Mouse (Mus musculus) CH12.LX (cell line): ENCODE results near the gene Aph1a. TPM values are rescaled to one million over a fixed set of nuclear protein-coding genes. Genes with fewer than 3 reads are reported as not detected.

Source experiments
- DNase-seq: peaks from one replicate; pipeline ENCODE4 v3.0.0-alpha.2; 2013; ENCODE audit errors: extremely low read depth
- H3K27ac ChIP-seq: 2 replicates; pipeline ENCODE4 v1.5.1; 2012; ENCODE audit warnings: low read depth, mild to moderate bottlenecking, control low read depth, moderate library complexity; ENCODE audit not compliant: insufficient read depth
- H3K27me3 ChIP-seq: replicated peaks from 2 replicates; pipeline ENCODE3; 2012; ENCODE audit warnings: inconsistent platforms
- H3K36me3 ChIP-seq, 2 experiments: replicated peaks in 1 of 2; 2 replicates each; pipeline versions ENCODE3 to v1.6.1; 2012; ENCODE audit warnings: inconsistent platforms in 1 of 2, low read length in 1 of 2, mild to moderate bottlenecking in 1 of 2, mixed read lengths in 1 of 2, moderate library complexity in 1 of 2; ENCODE audit not compliant: control insufficient read depth in 1 of 2, insufficient read depth in 1 of 2
- H3K4me1 ChIP-seq, 2 experiments: 2 replicates each; pipeline ENCODE4 v1.6.1; 2012; ENCODE audit warnings: inconsistent platforms in 1 of 2, moderate library complexity in 1 of 2; ENCODE audit not compliant: insufficient read depth in 2 of 2, control insufficient read depth in 1 of 2
- H3K4me2 ChIP-seq: 2 replicates; pipeline ENCODE4 v1.6.1; 2012; ENCODE audit warnings: low read depth, mild to moderate bottlenecking, control low read depth; ENCODE audit not compliant: poor library complexity, insufficient read depth, severe bottlenecking
- H3K4me3 ChIP-seq, 3 experiments: fragments of 150-350 bp in 1 of 3; sonication (generic) in 1 of 3; replicated peaks in 1 of 3; 2 replicates each; pipeline versions ENCODE3 to v1.5.1; 2011 to 2012; ENCODE audit warnings: low read depth in 2 of 3, low read length in 2 of 3, mild to moderate bottlenecking in 2 of 3, moderate library complexity in 2 of 3, control low read depth in 1 of 3, improper control_type of control experiment in 1 of 3, inconsistent platforms in 1 of 3, mixed read lengths in 1 of 3; ENCODE audit not compliant: poor library complexity in 1 of 3
- H3K79me2 ChIP-seq: replicated peaks from 2 replicates; pipeline ENCODE4 v1.6.1; 2012; ENCODE audit warnings: mild to moderate bottlenecking, moderate library complexity; ENCODE audit not compliant: control insufficient read depth, poor library complexity, insufficient read depth, severe bottlenecking; ENCODE audit errors: extremely low read depth
- H3K9ac ChIP-seq: 2 replicates; pipeline ENCODE4 v1.6.1; 2012; ENCODE audit warnings: low read depth, mild to moderate bottlenecking, control low read depth, moderate library complexity; ENCODE audit not compliant: insufficient read depth
- H3K9me3 ChIP-seq: replicated peaks from 2 replicates; pipeline ENCODE3; 2012; ENCODE audit warnings: low read length, inconsistent platforms, mixed read lengths
- BHLHE40 ChIP-seq: IDR thresholded peaks from 2 replicates; pipeline ENCODE4 v1.6.1; 2011; ENCODE audit warnings: mild to moderate bottlenecking, low read depth, low read length, improper control_type of control experiment
- CTCF ChIP-seq, 2 experiments: IDR thresholded peaks in 1 of 2; conservative IDR thresholded peaks in 1 of 2; 2 replicates each; pipeline ENCODE4 v1.5.1; 2011 to 2012; ENCODE audit warnings: low read depth in 2 of 2, low read length in 2 of 2, improper control_type of control experiment in 1 of 2, inconsistent platforms in 1 of 2, mild to moderate bottlenecking in 1 of 2, moderate library complexity in 1 of 2
- ELF1 ChIP-seq: IDR thresholded peaks from 2 replicates; pipeline ENCODE4 v1.6.1; 2014; ENCODE audit warnings: low read depth, mild to moderate bottlenecking, inconsistent platforms, low read length, improper control_type of control experiment
- HCFC1 ChIP-seq: IDR thresholded peaks from 2 replicates; pipeline ENCODE4 v1.6.1; 2012; ENCODE audit warnings: low read depth, mild to moderate bottlenecking, inconsistent platforms, low read length, improper control_type of control experiment
- IRF4 ChIP-seq: IDR thresholded peaks from 2 replicates; pipeline ENCODE4 v1.6.1; 2014; ENCODE audit warnings: low read depth, mild to moderate bottlenecking, inconsistent platforms, low read length, improper control_type of control experiment
- JUND ChIP-seq: conservative IDR thresholded peaks from 2 replicates; pipeline ENCODE4 v1.6.1; 2011; ENCODE audit warnings: low read depth, low read length, improper control_type of control experiment
- KAT2A ChIP-seq: IDR thresholded peaks from 2 replicates; pipeline ENCODE4 v1.6.1; 2012; ENCODE audit warnings: low read length, improper control_type of control experiment, inconsistent platforms; ENCODE audit not compliant: insufficient replicate concordance
- MAX ChIP-seq: IDR thresholded peaks from 2 replicates; pipeline ENCODE4 v1.6.1; 2011; ENCODE audit warnings: low read length, improper control_type of control experiment
- NELFE ChIP-seq: IDR thresholded peaks from 2 replicates; pipeline ENCODE4 v1.6.1; 2011; ENCODE audit warnings: low read depth, low read length, improper control_type of control experiment
- NRF1 ChIP-seq: IDR thresholded peaks from 2 replicates; pipeline ENCODE4 v1.6.1; 2014; ENCODE audit warnings: low read depth, mild to moderate bottlenecking, inconsistent platforms, low read length, improper control_type of control experiment, moderate library complexity
- TBP ChIP-seq: conservative IDR thresholded peaks from 2 replicates; pipeline ENCODE4 v1.6.1; 2011; ENCODE audit warnings: low read depth, low read length, improper control_type of control experiment
- USF1 ChIP-seq: IDR thresholded peaks from 2 replicates; pipeline ENCODE4 v1.6.1; 2014; ENCODE audit warnings: low read depth, mild to moderate bottlenecking, inconsistent platforms, low read length, improper control_type of control experiment
- ZC3H11A ChIP-seq: IDR thresholded peaks from 2 replicates; pipeline ENCODE4 v1.6.1; 2012; ENCODE audit warnings: low read depth, mild to moderate bottlenecking, inconsistent platforms, low read length, improper control_type of control experiment
- ZKSCAN1 ChIP-seq: IDR thresholded peaks from 2 replicates; pipeline ENCODE4 v1.6.1; 2012; ENCODE audit warnings: low read depth, inconsistent platforms, low read length, improper control_type of control experiment, borderline replicate concordance
- ZMIZ1 ChIP-seq: IDR thresholded peaks from 2 replicates; pipeline ENCODE4 v1.6.1; 2012; ENCODE audit warnings: low read depth, mild to moderate bottlenecking, inconsistent platforms, low read length, improper control_type of control experiment
- dilution Hi-C: fragments of 300-500 bp; cut with MboI; formaldehyde crosslinking; loops from 2 replicates; pipeline ENCODE4 v1.14.3; 2020; ENCODE audit warnings: low sequenced_read_pairs; ENCODE audit not compliant: extremely low pct_unique_long_range_greater_than_20kb, extremely low pct_ligation_motif_present
- in situ Hi-C: fragments of 300-500 bp; cut with MboI; formaldehyde crosslinking; loops from 3 replicates; pipeline ENCODE4 v1.14.3; 2019; ENCODE audit warnings: low sequenced_read_pairs, low pct_ligation_motif_present, low pct_unique_long_range_greater_than_20kb, mixed read lengths
- polyA plus RNA-seq: library from polyadenylated mRNA; unstranded; fragments of >175 nt; gene quantifications from 2 replicates; pipeline ENCODE4 v1.2.1, GENCODE M21; 2012; ENCODE audit warnings: low read depth; ENCODE audit not compliant: insufficient read length
- total RNA-seq, 2 experiments: library from RNA; depleted of rRNA; stranded (reverse); fragments of 300-350 nt in 1 of 2; fragments of >200 nt in 1 of 2; gene quantifications; 2 replicates each; pipeline ENCODE4 v1.2.3; 2012 to 2014

Gene Aph1a
- total and polyA plus RNA-seq, 3 experiments = 46.6 to 69.4 (median 59.9) TPM

DNA sequence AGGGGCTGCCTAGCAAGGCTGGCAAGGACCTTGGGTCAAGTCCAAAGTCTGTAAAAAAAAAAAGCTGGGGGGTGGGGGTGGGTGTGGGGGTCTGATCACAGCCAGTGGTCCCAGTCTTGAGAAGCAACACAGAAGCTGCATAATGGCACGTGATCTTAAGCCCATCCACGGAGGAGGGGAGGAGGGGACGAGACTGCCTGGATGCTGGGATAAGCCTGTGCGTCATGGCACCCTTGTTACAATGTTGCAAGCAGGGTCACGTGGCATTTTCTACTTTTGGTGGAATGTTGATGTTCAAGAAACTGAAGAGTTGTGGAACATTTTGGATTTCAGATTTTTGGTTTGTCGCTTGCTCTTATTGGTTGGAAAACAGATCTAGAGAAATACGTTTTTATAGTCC, 49.5 kb downstream of the Aph1a start:
- no peaks in the 10 kb centered on the region for H3K9me3 ChIP-seq
- no peaks in the 10 kb centered on the region for H3K27me3 ChIP-seq
- H3K9ac ChIP-seq = no peak overlapping the region
- peaks cover 2 to 29% of the 10 kb centered on the region in 2 experiments; a peak in 3 of 4 replicates for H3K4me1 ChIP-seq
- H3K27ac ChIP-seq = no peak overlapping the region
- peaks cover 69 to 92% of the 10 kb centered on the region in 2 experiments for H3K36me3 ChIP-seq
- H3K79me2 ChIP-seq = peaks cover 24% of the 10 kb centered on the region
- TF ChIP-seq HCFC1 (no peak), MAX (no peak), IRF4 (no peak), ZC3H11A (no peak), CTCF (conservative IDR thresholded peaks at IDR 0.05 in 1 of 2, IDR thresholded peaks at IDR 0.05 in 1 of 2; ENCODE audit: low read depth in 2 of 2, low read length in 2 of 2) (no peak), ZMIZ1 (no peak), TBP (no peak), USF1 (no peak), NELFE (no peak), ELF1 (no peak)
- no peak overlapping the region for H3K4me3 ChIP-seq
- no peak overlapping the region for H3K4me2 ChIP-seq
- DNase-seq = no peak
- dilution Hi-C loops (no loop called here), in situ Hi-C loops (no loop called here)

DNA sequence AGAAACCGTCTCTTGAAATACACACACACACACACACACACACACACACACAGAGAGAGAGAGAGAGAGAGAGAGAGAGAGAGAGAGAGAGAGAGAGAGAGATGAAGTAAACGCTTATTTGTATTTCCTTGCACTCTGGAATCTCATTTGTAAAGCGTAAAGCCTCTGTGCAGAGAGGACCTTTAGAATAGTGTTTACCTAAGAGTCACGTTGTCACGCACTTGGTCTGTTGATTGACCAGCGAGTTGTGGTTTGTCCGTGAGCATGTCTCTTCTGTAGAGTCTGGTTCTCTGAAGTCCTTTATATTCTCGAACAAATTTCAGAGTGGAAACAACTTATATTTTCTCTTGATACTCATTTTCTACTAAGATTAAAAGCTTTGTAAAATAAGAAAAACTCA, 51.0 kb downstream of the Aph1a start:
- Histone ChIP-seq H3K4me3 (no peak overlapping the region), H3K79me2 (peaks cover 16% of the 10 kb centered on the region), H3K4me1 (peaks cover 2 to 29% of the 10 kb centered on the region in 2 experiments; a peak in 3 of 4 replicates), H3K27me3 (no peaks in the 10 kb centered on the region), H3K4me2 (no peak overlapping the region), H3K9ac (no peak overlapping the region), H3K27ac (no peak overlapping the region), H3K36me3 (peaks cover 55 to 86% of the 10 kb centered on the region in 2 experiments), H3K9me3 (no peaks in the 10 kb centered on the region)
- TF ChIP-seq JUND (no peak), IRF4 (no peak), BHLHE40 (no peak)
- DNase-seq = no peak
- dilution Hi-C loops = no loop called here
- in situ Hi-C loops = no loop called here

DNA sequence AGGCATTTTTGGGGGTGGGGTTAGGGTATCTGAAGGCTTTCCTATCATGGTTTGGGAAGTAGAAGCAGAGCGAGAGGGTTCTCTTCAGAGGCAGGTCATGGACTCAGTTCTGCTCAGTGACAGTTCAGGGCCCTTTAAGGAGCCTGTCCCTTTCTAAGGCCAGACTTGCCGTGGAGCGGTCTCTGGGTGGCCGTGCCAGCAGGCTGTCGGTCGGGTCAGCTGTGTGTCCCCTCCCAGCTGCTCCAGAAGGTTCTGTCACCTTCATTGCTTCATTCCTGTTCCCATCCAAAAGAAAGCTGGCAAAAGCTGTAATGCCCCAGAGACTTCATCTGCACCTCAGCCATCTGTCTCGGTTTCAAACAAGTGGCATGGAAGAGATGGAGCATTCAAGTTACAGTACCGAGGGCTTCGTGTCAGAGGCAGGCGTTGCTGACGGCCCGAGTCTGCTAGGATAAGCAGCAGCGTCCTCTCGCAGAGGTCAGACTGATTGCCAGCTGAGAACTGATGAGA, 52.0 kb downstream of the Aph1a start:
- no peak for DNase-seq
- Histone ChIP-seq H3K4me1 (peaks cover 2 to 28% of the 10 kb centered on the region in 2 experiments; a peak in 3 of 4 replicates), H3K4me2 (no peak overlapping the region), H3K9me3 (no peaks in the 10 kb centered on the region), H3K27ac (no peak overlapping the region), H3K79me2 (peaks cover 8% of the 10 kb centered on the region; the same call in 1 of the 2 replicates), H3K9ac (no peak overlapping the region), H3K27me3 (no peaks in the 10 kb centered on the region), H3K4me3 (no peak overlapping the region), H3K36me3 (peaks cover 47 to 75% of the 10 kb centered on the region in 2 experiments)
- dilution Hi-C loops = no loop called here
- in situ Hi-C loops = no loop called here
- TF ChIP-seq JUND = no peak
- no peak for TF ChIP-seq USF1
- no peak for TF ChIP-seq KAT2A
- no peak for TF ChIP-seq TBP
- no peak for TF ChIP-seq NRF1
- TF ChIP-seq ZKSCAN1 = no peak
- TF ChIP-seq ZMIZ1 = no peak
- no peak for TF ChIP-seq MAX

Other genes starting within 250 kb of the Aph1a start
- 95.9 and 114 TPM in 2 replicates for gene Mcl1, start 235.2 kb upstream of the Aph1a start, total RNA-seq (2012; rRNA removed)
- 223 and 225 TPM in 2 replicates for gene Mcl1, start 235.2 kb upstream of the Aph1a start, total RNA-seq (2014; rRNA removed)
- gene Mcl1, start 235.2 kb upstream of the Aph1a start, polyA plus RNA-seq = 188 and 197 TPM in 2 replicates
- gene Adamtsl4, start 206.1 kb upstream of the Aph1a start, total RNA-seq (2012; rRNA removed) = 0.85 and 1.1 TPM in 2 replicates
- not detected in 2 replicates for gene Adamtsl4, start 206.1 kb upstream of the Aph1a start, total RNA-seq (2014; rRNA removed)
- 0.10 TPM in 1 of 2 replicates, not detected in the other for gene Adamtsl4, start 206.1 kb upstream of the Aph1a start, polyA plus RNA-seq
- gene Ecm1, start 154.4 kb upstream of the Aph1a start, total RNA-seq (2012; rRNA removed) = 0.42 and 1.0 TPM in 2 replicates
- gene Ecm1, start 154.4 kb upstream of the Aph1a start, total RNA-seq (2014; rRNA removed) = 0.40 and 1.00 TPM in 2 replicates
- gene Ecm1, start 154.4 kb upstream of the Aph1a start, polyA plus RNA-seq = 4.0 and 4.3 TPM in 2 replicates
- 71.1 and 74.7 TPM in 2 replicates for gene Tars2, start 133.8 kb upstream of the Aph1a start, total RNA-seq (2012; rRNA removed)
- gene Tars2, start 133.8 kb upstream of the Aph1a start, total RNA-seq (2014; rRNA removed) = 59.8 and 61.5 TPM in 2 replicates
- 97.6 and 106 TPM in 2 replicates for gene Tars2, start 133.8 kb upstream of the Aph1a start, polyA plus RNA-seq
- gene Rprd2, start 75.1 kb upstream of the Aph1a start, total RNA-seq (2012; rRNA removed) = 8.1 and 8.4 TPM in 2 replicates
- 12.3 and 12.5 TPM in 2 replicates for gene Rprd2, start 75.1 kb upstream of the Aph1a start, total RNA-seq (2014; rRNA removed)
- 13.2 and 16.2 TPM in 2 replicates for gene Rprd2, start 75.1 kb upstream of the Aph1a start, polyA plus RNA-seq
- 27.1 and 35.7 TPM in 2 replicates for gene Prpf3, start 38.1 kb upstream of the Aph1a start, total RNA-seq (2012; rRNA removed)
- 11.0 and 11.5 TPM in 2 replicates for gene Prpf3, start 38.1 kb upstream of the Aph1a start, total RNA-seq (2014; rRNA removed)
- gene Prpf3, start 38.1 kb upstream of the Aph1a start, polyA plus RNA-seq = 67.8 and 83.9 TPM in 2 replicates
- gene Mrps21, start 22.4 kb upstream of the Aph1a start, total RNA-seq (2012; rRNA removed) = 317 and 415 TPM in 2 replicates
- 453 and 557 TPM in 2 replicates for gene Mrps21, start 22.4 kb upstream of the Aph1a start, total RNA-seq (2014; rRNA removed)
- 251 and 292 TPM in 2 replicates for gene Mrps21, start 22.4 kb upstream of the Aph1a start, polyA plus RNA-seq
- 0.88 and 1.0 TPM in 2 replicates for gene Ciart, start 11.7 kb upstream of the Aph1a start, total RNA-seq (2012; rRNA removed)
- gene Ciart, start 11.7 kb upstream of the Aph1a start, total RNA-seq (2014; rRNA removed) = 1.0 and 1.2 TPM in 2 replicates
- gene Ciart, start 11.7 kb upstream of the Aph1a start, polyA plus RNA-seq = 5.1 and 5.8 TPM in 2 replicates
- 15.6 and 17.2 TPM in 2 replicates for gene BC028528, start 2.0 kb upstream of the Aph1a start, total RNA-seq (2012; rRNA removed)
- gene BC028528, start 2.0 kb upstream of the Aph1a start, total RNA-seq (2014; rRNA removed) = 40.6 and 54.0 TPM in 2 replicates
- 43.9 and 46.1 TPM in 2 replicates for gene BC028528, start 2.0 kb upstream of the Aph1a start, polyA plus RNA-seq
- 0.13 TPM in 2 replicates for gene Car14, start 10.7 kb downstream of the Aph1a start, total RNA-seq (2012; rRNA removed)
- not detected in 2 replicates for gene Car14, start 10.7 kb downstream of the Aph1a start, total RNA-seq (2014; rRNA removed)
- gene Car14, start 10.7 kb downstream of the Aph1a start, polyA plus RNA-seq = 0.36 and 0.97 TPM in 2 replicates
- gene Anp32e, start 35.3 kb downstream of the Aph1a start, total RNA-seq (2012; rRNA removed) = 85.2 and 126 TPM in 2 replicates
- gene Anp32e, start 35.3 kb downstream of the Aph1a start, total RNA-seq (2014; rRNA removed) = 64.8 and 74.2 TPM in 2 replicates
- gene Anp32e, start 35.3 kb downstream of the Aph1a start, polyA plus RNA-seq = 439 and 608 TPM in 2 replicates
- 23.0 and 24.6 TPM in 2 replicates for gene Plekho1, start 102.0 kb downstream of the Aph1a start, total RNA-seq (2012; rRNA removed)
- gene Plekho1, start 102.0 kb downstream of the Aph1a start, total RNA-seq (2014; rRNA removed) = 22.2 and 22.3 TPM in 2 replicates
- 18.6 and 23.4 TPM in 2 replicates for gene Plekho1, start 102.0 kb downstream of the Aph1a start, polyA plus RNA-seq
- gene Vps45, start 164.5 kb downstream of the Aph1a start, total RNA-seq (2012; rRNA removed) = 19.1 and 20.8 TPM in 2 replicates
- gene Vps45, start 164.5 kb downstream of the Aph1a start, total RNA-seq (2014; rRNA removed) = 16.8 and 19.6 TPM in 2 replicates
- 14.5 and 16.2 TPM in 2 replicates for gene Vps45, start 164.5 kb downstream of the Aph1a start, polyA plus RNA-seq
- gene Otud7b, start 210.6 kb downstream of the Aph1a start, total RNA-seq (2012; rRNA removed) = 14.4 and 14.9 TPM in 2 replicates
- 10.9 and 12.3 TPM in 2 replicates for gene Otud7b, start 210.6 kb downstream of the Aph1a start, total RNA-seq (2014; rRNA removed)
- 17.7 and 18.7 TPM in 2 replicates for gene Otud7b, start 210.6 kb downstream of the Aph1a start, polyA plus RNA-seq